14 mouse cellular contexts compared by ENCODE assay signal in genomic region chr4:9065981-9066815, GRCm38 (mm10).
DNase-seq lines count a peak whose midpoint lies in the region; ATAC-seq lines count a peak whose summit lies in the region.
"Had no signal": no experiment of that assay in that cellular context is flagged by ENCODE, and none has a peak within 500 bp of the region (broad histone marks: within the 10 kb centered on the region; RNA-seq: fewer than 3 reads in every experiment).

No protein-coding gene starts in this region.

- DNase-seq in cerebellum, adult 9-11 months: peak; percentile 23
- DNase-seq in cerebellum, adult 8-10 months: no peak
- DNase-seq in layer of hippocampus, adult 11-12 months (ENCODE audit: low spot score): peak; percentile 23
- DNase-seq in layer of hippocampus, postnatal 36 days: no peak
- DNase-seq in lung, postnatal 36 days: no peak
- no peak for DNase-seq in embryo, embryonic 11 days
- DNase-seq: adrenal gland, postnatal 10 days; gastrocnemius, postnatal 14 days; lung, adult 2 months; right cerebral cortex, postnatal 25 days; thymus, postnatal 14 days had no signal

- peak; percentile 73 for ATAC-seq in activated CD4-positive, CD25-positive, alpha-beta regulatory T cell, adult 4 months
- peak; percentile 50 for ATAC-seq in megakaryocyte progenitor cell, adult 5-6 weeks (replicated peaks; ENCODE audit: poor library complexity)
- ATAC-seq: forebrain, embryonic 16.5 days had no signal

Comparison
In these comparisons a context has a peak if more than half of its experiments do, and no peak if none do; other contexts are left out.
1. DNase-seq: peak in cerebellum, adult 9-11 months (single experiment) and layer of hippocampus, adult 11-12 months (single experiment); none in cerebellum, adult 8-10 months (single experiment), layer of hippocampus, postnatal 36 days (0 of 2), lung, postnatal 36 days (single experiment) and embryo, embryonic 11 days (single experiment).